Mouse (Mus musculus): ENCODE results near the gene Phf24. TPM values are rescaled to one million over a fixed set of nuclear protein-coding genes. Genes with fewer than 3 reads are reported as not detected.

Gene Phf24
- total and polyA plus RNA-seq, 3 experiments, result not detected

DNA sequence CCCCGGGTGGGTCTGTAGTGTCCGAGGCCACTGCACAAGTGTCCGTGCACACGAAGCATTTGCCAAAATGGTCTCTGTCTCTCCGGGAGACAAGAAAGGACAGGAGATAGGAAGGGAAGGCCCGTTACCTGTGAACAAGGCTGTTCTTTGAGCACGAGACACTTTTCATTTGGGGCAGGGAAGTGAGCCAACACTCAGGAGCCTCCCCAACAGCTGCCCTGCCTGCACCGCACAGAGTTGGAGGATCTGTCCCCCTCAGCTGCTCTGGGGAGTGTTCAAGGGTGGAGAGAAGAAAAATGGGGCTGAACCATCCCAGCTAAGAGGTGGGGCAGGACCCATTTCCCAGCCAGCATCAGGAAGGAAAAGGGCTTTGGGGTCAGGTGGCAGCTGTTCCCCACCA, 41.5 kb downstream of the Phf24 start:
- Histone ChIP-seq H3K36me3 (replicated peaks in 1 of 2; ENCODE audit: control insufficient read depth in 1 of 2, insufficient read depth in 1 of 2, low read length in 1 of 2) (peaks cover 4 to 40% of the 10 kb centered on the region in 2 experiments), H3K9ac (ENCODE audit: insufficient read depth, low read depth) (no peak overlapping the region), H3K79me2 (replicated peaks; ENCODE audit: control insufficient read depth, extremely low read depth, insufficient read depth, poor library complexity, severe bottlenecking) (no peaks in the 10 kb centered on the region), H3K4me2 (ENCODE audit: insufficient read depth, low read depth, poor library complexity, severe bottlenecking) (no peak overlapping the region), H3K4me3 (replicated peaks in 1 of 3; ENCODE audit: low read depth in 2 of 3, low read length in 2 of 3, poor library complexity in 1 of 3) (no peak overlapping the region), H3K27me3 (replicated peaks) (no peaks in the 10 kb centered on the region), H3K9me3 (replicated peaks; ENCODE audit: low read length) (no peaks in the 10 kb centered on the region), H3K27ac (ENCODE audit: insufficient read depth, low read depth) (no peak overlapping the region), H3K4me1 (ENCODE audit: control insufficient read depth in 1 of 2, insufficient read depth in 2 of 2) (peaks cover 0 to 24% of the 10 kb centered on the region in 2 experiments; a peak in 3 of 4 replicates)
- TF ChIP-seq MYC (IDR thresholded peaks at IDR 0.05; ENCODE audit: low read depth, low read length) (no peak), JUND (conservative IDR thresholded peaks at IDR 0.05; ENCODE audit: low read depth, low read length) (no peak), MAZ (IDR thresholded peaks at IDR 0.05; ENCODE audit: low read depth, low read length) (no peak), ZKSCAN1 (IDR thresholded peaks at IDR 0.05; ENCODE audit: borderline replicate concordance, low read depth, low read length) (no peak), NELFE (IDR thresholded peaks at IDR 0.05; ENCODE audit: low read depth, low read length) (no peak), SIN3A (IDR thresholded peaks at IDR 0.05; ENCODE audit: low read length) (no peak), ZC3H11A (IDR thresholded peaks at IDR 0.05; ENCODE audit: low read depth, low read length) (no peak), USF1 (IDR thresholded peaks at IDR 0.05; ENCODE audit: low read depth, low read length) (no peak)
- in situ Hi-C loops (cut with MboI; ENCODE audit: low pct_ligation_motif_present, low pct_unique_long_range_greater_than_20kb, low sequenced_read_pairs), result no loop called here
- DNase-seq (ENCODE audit: extremely low read depth), result no peak
- dilution Hi-C loops (cut with MboI; ENCODE audit: extremely low pct_ligation_motif_present, extremely low pct_unique_long_range_greater_than_20kb, low sequenced_read_pairs), result no loop called here

DNA sequence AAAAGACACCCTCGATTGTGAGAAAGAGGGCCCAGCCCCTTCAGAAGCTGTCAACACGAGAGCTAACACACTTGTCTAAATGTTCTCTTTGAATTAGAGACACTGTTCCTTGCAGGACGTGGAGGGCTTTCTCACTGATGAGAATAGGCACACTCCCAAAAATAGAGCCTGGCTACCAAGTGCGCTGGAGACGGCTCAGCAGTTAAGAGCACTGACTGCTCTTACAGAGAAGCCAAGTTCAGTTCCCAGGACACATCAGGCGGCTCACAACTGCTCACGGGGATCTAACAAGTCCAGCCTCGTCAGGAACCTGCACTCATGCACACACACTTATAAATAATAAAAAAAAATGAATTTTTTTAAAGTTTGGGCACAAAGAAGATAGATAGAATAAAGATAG, 42.5 kb downstream of the Phf24 start:
- Histone ChIP-seq H3K4me3 (replicated peaks in 1 of 3; ENCODE audit: low read depth in 2 of 3, low read length in 2 of 3, poor library complexity in 1 of 3) (no peak overlapping the region), H3K9ac (ENCODE audit: insufficient read depth, low read depth) (no peak overlapping the region), H3K27me3 (replicated peaks) (no peaks in the 10 kb centered on the region), H3K9me3 (replicated peaks; ENCODE audit: low read length) (no peaks in the 10 kb centered on the region), H3K79me2 (replicated peaks; ENCODE audit: control insufficient read depth, extremely low read depth, insufficient read depth, poor library complexity, severe bottlenecking) (no peaks in the 10 kb centered on the region), H3K4me1 (ENCODE audit: control insufficient read depth in 1 of 2, insufficient read depth in 2 of 2) (peaks cover 0 to 14% of the 10 kb centered on the region in 2 experiments; a peak in 2 of 4 replicates), H3K36me3 (replicated peaks in 1 of 2; ENCODE audit: control insufficient read depth in 1 of 2, insufficient read depth in 1 of 2, low read length in 1 of 2) (peaks cover 4 to 37% of the 10 kb centered on the region in 2 experiments), H3K27ac (ENCODE audit: insufficient read depth, low read depth) (no peak overlapping the region), H3K4me2 (ENCODE audit: insufficient read depth, low read depth, poor library complexity, severe bottlenecking) (no peak overlapping the region)
- dilution Hi-C loops (cut with MboI; ENCODE audit: extremely low pct_ligation_motif_present, extremely low pct_unique_long_range_greater_than_20kb, low sequenced_read_pairs), result no loop called here
- in situ Hi-C loops (cut with MboI; ENCODE audit: low pct_ligation_motif_present, low pct_unique_long_range_greater_than_20kb, low sequenced_read_pairs), result no loop called here
- no peak for DNase-seq (ENCODE audit: extremely low read depth)
- TF ChIP-seq KAT2A (IDR thresholded peaks at IDR 0.05; ENCODE audit: insufficient replicate concordance, low read length), result no peak
- no peak for TF ChIP-seq MAFK (IDR thresholded peaks at IDR 0.05; ENCODE audit: insufficient replicate concordance, low read length)
- TF ChIP-seq ZKSCAN1 (IDR thresholded peaks at IDR 0.05; ENCODE audit: borderline replicate concordance, low read depth, low read length), result no peak
- TF ChIP-seq ZMIZ1 (IDR thresholded peaks at IDR 0.05; ENCODE audit: low read depth, low read length), result no peak
- TF ChIP-seq MEF2A (IDR thresholded peaks at IDR 0.05; ENCODE audit: borderline replicate concordance, low read depth, low read length), result no peak
- no peak for TF ChIP-seq MAX (IDR thresholded peaks at IDR 0.05; ENCODE audit: low read length)
- TF ChIP-seq POLR2AphosphoS2 (IDR thresholded peaks at IDR 0.05; ENCODE audit: low read depth, low read length), result no peak
- no peak for TF ChIP-seq E2F4 (IDR thresholded peaks at IDR 0.05; ENCODE audit: insufficient replicate concordance, low read depth, low read length)

Measured in CH12.LX (cell line).